Mouse (Mus musculus) MEL (cell line): Measurements from ENCODE around the gene Xpnpep3.

Experiments used
- CTCF ChIP-seq, 3 experiments: IDR thresholded peaks in 2 of 3; conservative IDR thresholded peaks in 1 of 3; 2 replicates each; pipeline ENCODE4 v1.5.1; 2011 to 2012; ENCODE audit warnings: low read length in 3 of 3, low read depth in 2 of 3, mild to moderate bottlenecking in 2 of 3, improper control_type of control experiment in 1 of 3, inconsistent platforms in 1 of 3, mixed read lengths in 1 of 3, moderate library complexity in 1 of 3; ENCODE audit not compliant: control insufficient read depth in 1 of 3, insufficient read depth in 1 of 3, poor library complexity in 1 of 3, severe bottlenecking in 1 of 3
- KAT2A ChIP-seq: conservative IDR thresholded peaks from 2 replicates; pipeline ENCODE4 v1.6.1; 2012; ENCODE audit warnings: low read depth, low read length, improper control_type of control experiment, inconsistent platforms

DNA sequence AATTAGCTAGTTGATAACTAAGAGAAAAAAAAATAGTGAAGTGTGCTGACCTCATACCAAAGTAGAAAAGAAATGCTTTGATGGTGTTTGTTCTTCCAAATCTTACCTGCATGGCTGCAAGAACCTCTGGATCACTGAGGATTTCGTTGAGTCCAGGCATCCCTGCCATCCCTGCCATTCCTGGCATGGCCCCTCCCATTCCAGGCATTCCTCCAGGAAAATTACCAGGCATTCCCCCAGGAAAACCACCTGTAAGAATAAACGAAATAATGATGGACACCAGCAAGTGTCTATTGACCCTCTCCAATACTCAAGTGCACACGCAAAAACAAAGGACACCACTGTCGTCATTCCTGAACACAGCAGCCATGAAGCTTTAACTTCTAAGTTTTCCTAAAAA lies 33.7 kb upstream of the Xpnpep3 start:
- TF ChIP-seq KAT2A (no peak), CTCF (IDR thresholded peaks at IDR 0.05 in 2 of 3, conservative IDR thresholded peaks at IDR 0.05 in 1 of 3; ENCODE audit: control insufficient read depth in 1 of 3, insufficient read depth in 1 of 3, low read depth in 2 of 3, low read length in 3 of 3, poor library complexity in 1 of 3, severe bottlenecking in 1 of 3) (no peak)
